Mouse (Mus musculus) olfactory bulb, adult 2 months (tissue): ENCODE measurements at regions not wholly inside any gene's neighbourhood (a gene's known extent, or its start where the extent isn't known, plus 50 kb on each side); places are given as distances from the start of the nearest gene placed in this dataset.

Experiments
- H3K27ac ChIP-seq: fragments of 200-500 bp; 2 replicates; pipeline ENCODE4 v1.5.1; 2012; ENCODE audit warnings: low read depth, low read length; ENCODE audit not compliant: insufficient read depth
- H3K4me1 ChIP-seq: fragments of 200-500 bp; 2 replicates; pipeline ENCODE4 v1.6.1; 2012; ENCODE audit warnings: low read length; ENCODE audit not compliant: control insufficient read depth, insufficient read depth
- H3K4me3 ChIP-seq: fragments of 200-500 bp; 2 replicates; pipeline ENCODE4 v1.5.1; 2012; ENCODE audit warnings: mild to moderate bottlenecking, low read depth, low read length, moderate library complexity; ENCODE audit not compliant: insufficient read depth
- CTCF ChIP-seq: fragments of 200-500 bp; IDR thresholded peaks from 2 replicates; pipeline ENCODE4 v1.5.1; 2012; ENCODE audit warnings: low read depth, mild to moderate bottlenecking, low read length, moderate library complexity; ENCODE audit not compliant: insufficient read depth
- POLR2A ChIP-seq: fragments of 200-500 bp; IDR thresholded peaks from 2 replicates; pipeline ENCODE4 v1.6.1; 2012; ENCODE audit warnings: mild to moderate bottlenecking, low read depth, low read length, moderate library complexity; ENCODE audit not compliant: insufficient read depth
- WGBS: fragments of 180-500 bp; shearing (Covaris S2); methylation state at CpG from one replicate; pipeline ENCODE4 v1.1.7; 2018; 5-methylcytosine and 5-hydroxymethylcytosine counted together

- Histone ChIP-seq H3K4me1 (no peaks in the 10 kb centered on the region), H3K4me3 (no peak overlapping the region), H3K27ac (no peak overlapping the region)
- 51% methylated on average over 10 of the region's 10 CpGs for whole genome bisulfite sequencing
- TF ChIP-seq CTCF: no peak
- no peak for TF ChIP-seq POLR2A
Measured at GRCm38 (mm10) chr4:152731988-152732387, 254.3 kb upstream of the Kcnab2 start.

GRCm38 (mm10) chr4:152731082-152731720 lies 253.5 kb upstream of the Kcnab2 start:
- Histone ChIP-seq H3K27ac (no peak overlapping the region), H3K4me1 (no peaks in the 10 kb centered on the region), H3K4me3 (no peak overlapping the region)
- 70% methylated on average over 10 of the region's 10 CpGs for WGBS
- no peak for TF ChIP-seq POLR2A

- Histone ChIP-seq H3K27ac (no peak overlapping the region), H3K4me3 (no peak overlapping the region), H3K4me1 (peaks cover 8% of the 10 kb centered on the region)
- no peak for TF ChIP-seq POLR2A
- TF ChIP-seq CTCF: no peak
- WGBS: 93% methylated on average over 6 of the region's 6 CpGs
Measured at GRCm38 (mm10) chr4:152729421-152729820, 251.8 kb upstream of the Kcnab2 start.

- no peak for TF ChIP-seq CTCF
- no peak for TF ChIP-seq POLR2A
- no peak overlapping the region for H3K27ac ChIP-seq
- WGBS: 35% methylated on average over 5 of the region's 5 CpGs
- no peak overlapping the region for H3K4me3 ChIP-seq
- H3K4me1 ChIP-seq: peaks cover 14% of the 10 kb centered on the region
Measured at GRCm38 (mm10) chr4:152725881-152726280, 248.2 kb upstream of the Kcnab2 start.

- no peak overlapping the region for H3K4me3 ChIP-seq
- TF ChIP-seq POLR2A (no peak), CTCF (no peak)
- no peak overlapping the region for H3K27ac ChIP-seq
- 47% methylated on average over 6 of the region's 6 CpGs for WGBS
- H3K4me1 ChIP-seq: peaks cover 14% of the 10 kb centered on the region
Measured at GRCm38 (mm10) chr4:152725423-152725822, 247.8 kb upstream of the Kcnab2 start.

GRCm38 (mm10) chr4:152724741-152725140 lies 247.1 kb upstream of the Kcnab2 start:
- Histone ChIP-seq H3K27ac (no peak overlapping the region), H3K4me1 (peaks cover 14% of the 10 kb centered on the region), H3K4me3 (no peak overlapping the region)
- TF ChIP-seq CTCF (no peak), POLR2A (no peak)
- 84% methylated on average over 7 of the region's 7 CpGs for WGBS

- Histone ChIP-seq H3K4me1 (peaks cover 14% of the 10 kb centered on the region), H3K27ac (no peak overlapping the region), H3K4me3 (no peak overlapping the region)
- WGBS: 65% methylated on average over 10 of the region's 10 CpGs
- no peak for TF ChIP-seq POLR2A
- TF ChIP-seq CTCF: no peak
Measured at GRCm38 (mm10) chr4:152724026-152724425, 246.4 kb upstream of the Kcnab2 start.

- Histone ChIP-seq H3K27ac (no peak overlapping the region), H3K4me1 (peaks cover 13% of the 10 kb centered on the region), H3K4me3 (no peak overlapping the region)
- WGBS: 91% methylated on average over 8 of the region's 8 CpGs
- TF ChIP-seq CTCF: no peak
- TF ChIP-seq POLR2A: no peak
Measured at GRCm38 (mm10) chr4:152720528-152720927, 242.9 kb upstream of the Kcnab2 start.

GRCm38 (mm10) chr4:152719416-152720127 lies 241.9 kb upstream of the Kcnab2 start:
- H3K4me3 ChIP-seq: no peak overlapping the region
- TF ChIP-seq CTCF (no peak), POLR2A (no peak)
- H3K4me1 ChIP-seq: peaks cover 9% of the 10 kb centered on the region; the same call in 1 of the 2 replicates
- H3K27ac ChIP-seq: no peak overlapping the region
- WGBS: 84% methylated on average over 15 of the region's 15 CpGs
